In the genomic region with DNA sequence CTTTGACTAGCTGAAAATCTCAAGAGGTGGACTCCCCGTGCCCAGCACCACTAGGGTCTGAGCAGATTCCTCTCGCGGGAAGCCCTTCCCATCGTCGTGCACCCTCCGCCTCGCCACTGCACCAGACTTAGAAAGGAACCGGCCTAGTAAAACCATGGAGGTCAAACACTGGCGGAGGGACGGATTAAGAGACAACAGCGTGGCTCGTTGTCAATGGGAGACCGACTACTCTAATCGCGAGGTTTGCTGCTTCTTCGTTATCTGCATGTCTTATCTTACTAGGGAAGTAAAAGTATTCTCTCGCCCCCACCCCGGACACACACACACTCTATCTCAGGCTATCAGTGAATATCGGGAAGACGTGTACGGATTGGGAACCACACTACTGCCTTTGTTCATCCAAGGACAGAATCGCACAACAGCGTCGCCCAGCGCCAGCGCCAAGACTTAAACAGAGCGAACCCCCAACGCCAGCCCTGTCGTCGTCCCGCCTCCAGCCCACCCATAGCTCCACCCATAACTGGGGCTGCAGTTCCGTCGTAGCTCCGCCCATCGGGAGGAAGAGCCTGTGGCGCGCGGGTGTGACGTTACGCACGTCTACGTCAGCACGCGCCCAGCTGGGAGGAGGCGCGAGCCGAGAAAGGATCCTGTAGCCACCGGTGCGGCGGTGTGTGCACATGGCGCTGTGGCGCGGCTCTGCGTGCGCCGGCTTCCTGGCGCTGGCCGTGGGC, we compare ENCODE assay signal across 8 mouse cellular contexts. TPM values are rescaled to one million over a fixed set of nuclear protein-coding genes. Genes with fewer than 3 reads are reported as not detected.
A peak's percentile ranks its signal among the peaks of the same experiment; 100 is the strongest.
DNase-seq lines count a peak whose midpoint lies in the region; ATAC-seq and TF ChIP-seq lines count a peak whose summit lies in the region.

A gene (plus strand): TSS at position 602 of the 731 bp plus-strand sequence.

- H3K27me3 ChIP-seq in forebrain, embryonic 10.5 days (ENCODE audit: poor library complexity, severe bottlenecking): no peaks in the 10 kb centered on the region
- no peaks in the 10 kb centered on the region for H3K27me3 ChIP-seq in heart, embryonic 15.5 days
- no peaks in the 10 kb centered on the region for H3K27me3 ChIP-seq in liver, embryonic 14.5 days (ENCODE audit: control insufficient read depth, insufficient read depth, low read length)
- no peaks in the 10 kb centered on the region for H3K27me3 ChIP-seq in neural tube, embryonic 11.5 days (ENCODE audit: control insufficient read depth, insufficient read depth, low read length)
- H3K27me3 ChIP-seq in stomach, postnatal 0 days (ENCODE audit: control insufficient read depth, insufficient read depth, low read length): no peaks in the 10 kb centered on the region

- H3K9ac ChIP-seq in heart, embryonic 15.5 days: peak within 1 kb of the TSS; percentile 78
- peak within 1 kb of the TSS; percentile 70 for H3K9ac ChIP-seq in liver, embryonic 14.5 days (replicated peaks)
- peak within 1 kb of the TSS; percentile 88 for H3K9ac ChIP-seq in neural tube, embryonic 11.5 days (ENCODE audit: low read length)
- peak within 1 kb of the TSS; percentile 88 for H3K9ac ChIP-seq in stomach, postnatal 0 days (ENCODE audit: low read length)

- no peaks in the 10 kb centered on the region for H3K9me3 ChIP-seq in forebrain, embryonic 10.5 days
- H3K9me3 ChIP-seq in heart, embryonic 15.5 days (replicated peaks): no peaks in the 10 kb centered on the region
- H3K9me3 ChIP-seq in liver, embryonic 14.5 days (ENCODE audit: control insufficient read depth, low read length): no peaks in the 10 kb centered on the region
- H3K9me3 ChIP-seq in neural tube, embryonic 11.5 days (ENCODE audit: control insufficient read depth, low read length): no peaks in the 10 kb centered on the region
- H3K9me3 ChIP-seq in stomach, postnatal 0 days (ENCODE audit: control insufficient read depth, low read length): no peaks in the 10 kb centered on the region

- DNase-seq in CD8-positive naive resting alpha-beta T cell, adult 2 months (ENCODE audit: low read depth in 2 of 2, low spot score in 2 of 2): peak; percentile 96 to 98
- DNase-seq in c-Kit-positive CD71-negative TER-119-negative erythroid progenitor cells, embryonic 14.5 days (ENCODE audit: low read depth): peak; percentile 98
- DNase-seq in forebrain, embryonic 10.5 days (ENCODE audit: extremely low spot score, low spot score): peak; percentile 98
- peak; percentile 99 for DNase-seq in kidney, postnatal 25 days
- peak; percentile 95 to 97 (median 96) for DNase-seq in liver, embryonic 14.5 days (ENCODE audit: low read depth in 3 of 3, low spot score in 3 of 3)
- DNase-seq in neural tube, embryonic 11.5 days (ENCODE audit: low spot score): peak; percentile 100
- DNase-seq in stomach, postnatal 0 days (ENCODE audit: low spot score): peak; percentile 99

- 2% methylated on average over 58 of the region's 58 CpGs for WGBS in forebrain, embryonic 10.5 days
- under 1% methylated on average over 58 of the region's 58 CpGs for WGBS in heart, embryonic 15.5 days
- WGBS in liver, embryonic 14.5 days (ENCODE audit: insufficient replicate concordance): under 1% methylated on average over 54 of the region's 58 CpGs
- WGBS in neural tube, embryonic 11.5 days: 2% methylated on average over 58 of the region's 58 CpGs
- 1% methylated on average over 51 of the region's 58 CpGs for WGBS in stomach, postnatal 0 days

- peak within 1 kb of the TSS; percentile 86 for H3K4me2 ChIP-seq in heart, embryonic 15.5 days
- peak within 1 kb of the TSS; percentile 90 for H3K4me2 ChIP-seq in liver, embryonic 14.5 days (ENCODE audit: low read depth)
- H3K4me2 ChIP-seq in neural tube, embryonic 11.5 days (ENCODE audit: low read depth): peak within 1 kb of the TSS; percentile 55
- peak within 1 kb of the TSS; percentile 67 for H3K4me2 ChIP-seq in stomach, postnatal 0 days (replicated peaks; ENCODE audit: low read depth)

- peaks cover 49% of the 10 kb centered on the region for H3K4me1 ChIP-seq in forebrain, embryonic 10.5 days
- H3K4me1 ChIP-seq in heart, embryonic 15.5 days (replicated peaks): peaks cover 20% of the 10 kb centered on the region
- H3K4me1 ChIP-seq in liver, embryonic 14.5 days (replicated peaks; ENCODE audit: control insufficient read depth in 2 of 2, insufficient read depth in 2 of 2, low read length in 1 of 2): peaks cover 42 to 54% of the 10 kb centered on the region in 2 experiments
- peaks cover 7% of the 10 kb centered on the region for H3K4me1 ChIP-seq in neural tube, embryonic 11.5 days (ENCODE audit: control insufficient read depth, insufficient read depth, low read length)
- H3K4me1 ChIP-seq in stomach, postnatal 0 days (replicated peaks; ENCODE audit: control insufficient read depth, insufficient read depth): no peaks in the 10 kb centered on the region

- peak within 1 kb of the TSS; percentile 96 for H3K27ac ChIP-seq in forebrain, embryonic 10.5 days
- H3K27ac ChIP-seq in heart, embryonic 15.5 days: peak within 1 kb of the TSS; percentile 93
- H3K27ac ChIP-seq in liver, embryonic 14.5 days: peak within 1 kb of the TSS; percentile 62
- H3K27ac ChIP-seq in neural tube, embryonic 11.5 days (ENCODE audit: low read depth, low read length): peak within 1 kb of the TSS; percentile 86
- H3K27ac ChIP-seq in stomach, postnatal 0 days (replicated peaks): peak within 1 kb of the TSS; percentile 93

- TF ChIP-seq EP300 in liver, embryonic 14.5 days (IDR thresholded peaks at IDR 0.05; ENCODE audit: low read depth): no peak
- TF ChIP-seq EP300 in stomach, postnatal 0 days (optimal IDR thresholded peaks at IDR 0.05): no peak

- TF ChIP-seq CTCF in liver, embryonic 14.5 days (IDR thresholded peaks at IDR 0.05; ENCODE audit: low read depth): peak; percentile 75
- TF ChIP-seq CTCF in stomach, postnatal 0 days (IDR thresholded peaks at IDR 0.05; ENCODE audit: low read depth): peak; percentile 78

- peaks cover under 1% of the 10 kb centered on the region; the same call in 1 of the 2 replicates for H3K36me3 ChIP-seq in forebrain, embryonic 10.5 days (replicated peaks)
- no peaks in the 10 kb centered on the region for H3K36me3 ChIP-seq in heart, embryonic 15.5 days
- H3K36me3 ChIP-seq in liver, embryonic 14.5 days (replicated peaks; ENCODE audit: control insufficient read depth, insufficient read depth, low read depth): no peaks in the 10 kb centered on the region
- no peaks in the 10 kb centered on the region for H3K36me3 ChIP-seq in neural tube, embryonic 11.5 days (ENCODE audit: control insufficient read depth, insufficient read depth, low read length)
- no peaks in the 10 kb centered on the region for H3K36me3 ChIP-seq in stomach, postnatal 0 days (ENCODE audit: control insufficient read depth, insufficient read depth, low read length)

- peak within 1 kb of the TSS; percentile 99 for H3K4me3 ChIP-seq in forebrain, embryonic 10.5 days
- peak within 1 kb of the TSS; percentile 80 for H3K4me3 ChIP-seq in heart, embryonic 15.5 days
- H3K4me3 ChIP-seq in liver, embryonic 14.5 days (ENCODE audit: insufficient read depth in 1 of 2, low read depth in 2 of 2, low read length in 2 of 2): peak within 1 kb of the TSS; percentile 65 to 72
- peak within 1 kb of the TSS; percentile 85 for H3K4me3 ChIP-seq in neural tube, embryonic 11.5 days (ENCODE audit: low read depth, low read length)
- H3K4me3 ChIP-seq in stomach, postnatal 0 days (ENCODE audit: low read depth, low read length): peak within 1 kb of the TSS; percentile 89

- peak; percentile 98 for ATAC-seq in heart, embryonic 15.5 days (replicated peaks; ENCODE audit: insufficient number of reproducible peaks, insufficient read depth, low FRiP score, low read depth)
- ATAC-seq in liver, embryonic 14.5 days (ENCODE audit: insufficient read depth): peak; percentile 98
- peak; percentile 97 for ATAC-seq in neural tube, embryonic 11.5 days (ENCODE audit: insufficient read depth, low FRiP score, low TSS enrichment)
- ATAC-seq in stomach, postnatal 0 days (ENCODE audit: low FRiP score, low TSS enrichment): peak; percentile 98

RNA-seq across cellular contexts. Expression of the gene that starts here (rescaled TPM):
- 34.7 and 40.9 TPM in 2 replicates for polyA plus RNA-seq in forebrain, embryonic 10.5 days (2016; fragmentation: Nextera tagmentation; extraction: Ambion mirVana)
- polyA plus RNA-seq in heart, embryonic 15.5 days (2015; fragmentation: Nextera tagmentation; extraction: Ambion mirVana): 17.8 and 24.3 TPM in 2 replicates
- polyA plus RNA-seq in liver, embryonic 14.5 days (2012; rRNA removed): 10.5 and 14.0 TPM in 2 replicates
- 17.6 and 18.5 TPM in 2 replicates for polyA plus RNA-seq in liver, embryonic 14.5 days (2014; fragmentation: Nextera tagmentation; extraction: Ambion mirVana)
- polyA plus RNA-seq in neural tube, embryonic 11.5 days (2014; fragmentation: Nextera tagmentation; extraction: Ambion mirVana): 48.6 and 50.0 TPM in 2 replicates
- polyA plus RNA-seq in stomach, postnatal 0 days (2015; fragmentation: Nextera tagmentation; extraction: Ambion mirVana): 14.8 and 16.0 TPM in 2 replicates

Comparison
In these comparisons a context has a peak if more than half of its experiments do, and no peak if none do; other contexts are left out.
1. Peak in every context shown above with its lines: DNase-seq, ATAC-seq, H3K4me3 ChIP-seq and H3K27ac ChIP-seq.